Mouse (Mus musculus): Measurements from ENCODE around the gene Diras2. TPM values are rescaled to one million over a fixed set of nuclear protein-coding genes. Genes with fewer than 3 reads are reported as not detected.
A peak's percentile ranks its signal among the peaks of the same experiment; 100 is the strongest.

Gene Diras2
- 0.18 and 0.23 TPM in 2 replicates for polyA plus RNA-seq (2014; fragmentation: Nextera tagmentation; extraction: Ambion mirVana)

- Histone ChIP-seq H3K9ac (ENCODE audit: low read depth, low read length) (peak within 1 kb of the TSS; percentile 53; the same call in 1 of the 2 replicates), H3K36me3 (ENCODE audit: control insufficient read depth, insufficient read depth, low read length) (no peaks in the 10 kb centered on the region), H3K4me2 (replicated peaks; ENCODE audit: low read depth, low read length) (peak within 1 kb of the TSS; percentile 93), H3K4me3 (ENCODE audit: low read length) (peak within 1 kb of the TSS; percentile 47), H3K27me3 (ENCODE audit: control insufficient read depth, insufficient read depth, low read length) (peaks cover 6% of the 10 kb centered on the region), H3K27ac (ENCODE audit: low read depth, low read length) (no peak within 1 kb of the TSS), H3K9me3 (ENCODE audit: control insufficient read depth, low read length) (no peaks in the 10 kb centered on the region; the same call in 1 of the 2 replicates), H3K4me1 (ENCODE audit: control insufficient read depth, insufficient read depth, low read length) (0 out of 2 replicates have a peak, but pooled peaks cover 5% of the 10 kb centered on the region)
- 51% methylated on average over 9 of the region's 9 CpGs for WGBS
- no peak for ATAC-seq (ENCODE audit: low FRiP score, low TSS enrichment)
These were observed at the start of gene Diras2 for GRCm38 (mm10) chr13:52531121-52531520. TSS of gene Diras2 (minus strand) at chr13:52531279.

- Histone ChIP-seq H3K36me3 (ENCODE audit: control insufficient read depth, insufficient read depth, low read length) (no peaks in the 10 kb centered on the region), H3K4me3 (ENCODE audit: low read length) (no peak overlapping the region), H3K4me1 (ENCODE audit: control insufficient read depth, insufficient read depth, low read length) (peaks cover 16% of the 10 kb centered on the region), H3K27me3 (ENCODE audit: control insufficient read depth, insufficient read depth, low read length) (no peaks in the 10 kb centered on the region), H3K4me2 (replicated peaks; ENCODE audit: low read depth, low read length) (no peak overlapping the region), H3K9me3 (ENCODE audit: control insufficient read depth, low read length) (no peaks in the 10 kb centered on the region), H3K9ac (ENCODE audit: low read depth, low read length) (no peak overlapping the region), H3K27ac (ENCODE audit: low read depth, low read length) (no peak overlapping the region)
- ATAC-seq (ENCODE audit: low FRiP score, low TSS enrichment), result no peak
- 23% methylated on average over 2 of the region's 2 CpGs for WGBS
These were observed 47.7 kb upstream of the Diras2 start for GRCm38 (mm10) chr13:52578776-52579175.

- Histone ChIP-seq H3K4me1 (ENCODE audit: control insufficient read depth, insufficient read depth, low read length) (peaks cover 16% of the 10 kb centered on the region), H3K4me3 (ENCODE audit: low read length) (no peak overlapping the region), H3K27me3 (ENCODE audit: control insufficient read depth, insufficient read depth, low read length) (no peaks in the 10 kb centered on the region), H3K9me3 (ENCODE audit: control insufficient read depth, low read length) (no peaks in the 10 kb centered on the region), H3K9ac (ENCODE audit: low read depth, low read length) (no peak overlapping the region), H3K36me3 (ENCODE audit: control insufficient read depth, insufficient read depth, low read length) (no peaks in the 10 kb centered on the region), H3K4me2 (replicated peaks; ENCODE audit: low read depth, low read length) (no peak overlapping the region), H3K27ac (ENCODE audit: low read depth, low read length) (no peak overlapping the region)
- 18% methylated on average over 4 of the region's 4 CpGs for WGBS
- ATAC-seq (ENCODE audit: low FRiP score, low TSS enrichment), result peak; percentile 45; the same call in 1 of the 2 replicates
These were observed 46.9 kb upstream of the Diras2 start for GRCm38 (mm10) chr13:52577939-52578338.

GRCm38 (mm10) chr13:52577326-52577920 lies 46.3 kb upstream of the Diras2 start:
- Histone ChIP-seq H3K36me3 (ENCODE audit: control insufficient read depth, insufficient read depth, low read length) (no peaks in the 10 kb centered on the region), H3K27ac (ENCODE audit: low read depth, low read length) (peak overlapping the region; percentile 62; the same call in 1 of the 2 replicates), H3K4me3 (ENCODE audit: low read length) (no peak overlapping the region), H3K9me3 (ENCODE audit: control insufficient read depth, low read length) (no peaks in the 10 kb centered on the region), H3K4me1 (ENCODE audit: control insufficient read depth, insufficient read depth, low read length) (peaks cover 16% of the 10 kb centered on the region), H3K9ac (ENCODE audit: low read depth, low read length) (no peak overlapping the region), H3K4me2 (replicated peaks; ENCODE audit: low read depth, low read length) (no peak overlapping the region), H3K27me3 (ENCODE audit: control insufficient read depth, insufficient read depth, low read length) (no peaks in the 10 kb centered on the region)
- ATAC-seq (ENCODE audit: low FRiP score, low TSS enrichment), result no peak
- 44% methylated on average over 3 of the region's 3 CpGs for WGBS

- Histone ChIP-seq H3K36me3 (ENCODE audit: control insufficient read depth, insufficient read depth, low read length) (no peaks in the 10 kb centered on the region), H3K4me1 (ENCODE audit: control insufficient read depth, insufficient read depth, low read length) (peaks cover 16% of the 10 kb centered on the region), H3K4me2 (replicated peaks; ENCODE audit: low read depth, low read length) (no peak overlapping the region), H3K27me3 (ENCODE audit: control insufficient read depth, insufficient read depth, low read length) (no peaks in the 10 kb centered on the region), H3K9me3 (ENCODE audit: control insufficient read depth, low read length) (no peaks in the 10 kb centered on the region), H3K27ac (ENCODE audit: low read depth, low read length) (peak overlapping the region; percentile 62; the same call in 1 of the 2 replicates), H3K9ac (ENCODE audit: low read depth, low read length) (no peak overlapping the region), H3K4me3 (ENCODE audit: low read length) (no peak overlapping the region)
- ATAC-seq (ENCODE audit: low FRiP score, low TSS enrichment), result no peak
- 22% methylated on average over 10 of the region's 10 CpGs for WGBS
These were observed 45.8 kb upstream of the Diras2 start for GRCm38 (mm10) chr13:52576841-52577240.

- 53% methylated on average over 7 of the region's 7 CpGs for WGBS
- no peak overlapping the region for H3K27ac ChIP-seq (ENCODE audit: low read depth, low read length)
- no peaks in the 10 kb centered on the region for H3K9me3 ChIP-seq (ENCODE audit: control insufficient read depth, low read length)
- no peak overlapping the region for H3K4me3 ChIP-seq (ENCODE audit: low read length)
- peaks cover 16% of the 10 kb centered on the region for H3K4me1 ChIP-seq (ENCODE audit: control insufficient read depth, insufficient read depth, low read length)
- no peak for ATAC-seq (ENCODE audit: low FRiP score, low TSS enrichment)
- no peaks in the 10 kb centered on the region for H3K27me3 ChIP-seq (ENCODE audit: control insufficient read depth, insufficient read depth, low read length)
- no peak overlapping the region for H3K4me2 ChIP-seq (replicated peaks; ENCODE audit: low read depth, low read length)
- no peaks in the 10 kb centered on the region for H3K36me3 ChIP-seq (ENCODE audit: control insufficient read depth, insufficient read depth, low read length)
- H3K9ac ChIP-seq (ENCODE audit: low read depth, low read length), result no peak overlapping the region
These were observed 45.0 kb upstream of the Diras2 start for GRCm38 (mm10) chr13:52576021-52576614.

GRCm38 (mm10) chr13:52575483-52575882 lies 44.4 kb upstream of the Diras2 start:
- H3K9ac ChIP-seq (ENCODE audit: low read depth, low read length), result no peak overlapping the region
- no peak for ATAC-seq (ENCODE audit: low FRiP score, low TSS enrichment)
- H3K4me2 ChIP-seq (replicated peaks; ENCODE audit: low read depth, low read length), result no peak overlapping the region
- no peaks in the 10 kb centered on the region for H3K36me3 ChIP-seq (ENCODE audit: control insufficient read depth, insufficient read depth, low read length)
- H3K27ac ChIP-seq (ENCODE audit: low read depth, low read length), result no peak overlapping the region
- H3K4me3 ChIP-seq (ENCODE audit: low read length), result no peak overlapping the region
- no peaks in the 10 kb centered on the region for H3K9me3 ChIP-seq (ENCODE audit: control insufficient read depth, low read length)
- 78% methylated on average over 6 of the region's 6 CpGs for WGBS
- no peaks in the 10 kb centered on the region for H3K27me3 ChIP-seq (ENCODE audit: control insufficient read depth, insufficient read depth, low read length)
- H3K4me1 ChIP-seq (ENCODE audit: control insufficient read depth, insufficient read depth, low read length), result peaks cover 16% of the 10 kb centered on the region

GRCm38 (mm10) chr13:52574311-52574710 lies 43.2 kb upstream of the Diras2 start:
- no peaks in the 10 kb centered on the region for H3K36me3 ChIP-seq (ENCODE audit: control insufficient read depth, insufficient read depth, low read length)
- 83% methylated on average over 2 of the region's 2 CpGs for WGBS
- H3K27me3 ChIP-seq (ENCODE audit: control insufficient read depth, insufficient read depth, low read length), result no peaks in the 10 kb centered on the region
- ATAC-seq (ENCODE audit: low FRiP score, low TSS enrichment), result no peak
- no peak overlapping the region for H3K4me2 ChIP-seq (replicated peaks; ENCODE audit: low read depth, low read length)
- no peak overlapping the region for H3K4me3 ChIP-seq (ENCODE audit: low read length)
- peaks cover 15% of the 10 kb centered on the region for H3K4me1 ChIP-seq (ENCODE audit: control insufficient read depth, insufficient read depth, low read length)
- H3K9ac ChIP-seq (ENCODE audit: low read depth, low read length), result no peak overlapping the region
- no peaks in the 10 kb centered on the region for H3K9me3 ChIP-seq (ENCODE audit: control insufficient read depth, low read length)
- H3K27ac ChIP-seq (ENCODE audit: low read depth, low read length), result no peak overlapping the region
